Comparison of ENCODE assay signal across 8 mouse cellular contexts in genomic region chr7:126625369-126625768, GRCm38 (mm10). TPM values are rescaled to one million over a fixed set of nuclear protein-coding genes. Genes with fewer than 3 reads are reported as not detected.
DNase-seq lines count a peak whose midpoint lies in the region; ATAC-seq and TF ChIP-seq lines count a peak whose summit lies in the region.

No protein-coding gene starts in this region.

- H3K27ac ChIP-seq in liver, adult 2 months (replicated peaks; ENCODE audit: insufficient read depth, low read depth, low read length): peak overlapping the region; percentile 41
- no peak overlapping the region for H3K27ac ChIP-seq in neural tube, embryonic 15.5 days (replicated peaks)

- ATAC-seq in neural tube, embryonic 15.5 days (ENCODE audit: low FRiP score): no peak

- no peak overlapping the region for H3K4me3 ChIP-seq in liver, adult 2 months (ENCODE audit: insufficient read depth, low read depth, low read length)
- no peak overlapping the region for H3K4me3 ChIP-seq in neural tube, embryonic 15.5 days (replicated peaks)

- intact Hi-C loops in gastrocnemius, postnatal 36 days (cut with DNase I): no loop called here

- 2% methylated on average over 6 of the region's 6 CpGs for whole genome bisulfite sequencing in liver, adult 2 months
- WGBS in neural tube, embryonic 15.5 days: 56% methylated on average over 6 of the region's 6 CpGs

- no peak overlapping the region for H3K4me2 ChIP-seq in neural tube, embryonic 15.5 days

- H3K9ac ChIP-seq in liver, adult 2 months (ENCODE audit: low read depth, low read length): 0 out of 2 replicates have a peak overlapping the region, but pooled peaks have one; percentile 11
- H3K9ac ChIP-seq in neural tube, embryonic 15.5 days (replicated peaks): no peak overlapping the region

- TF ChIP-seq CTCF in liver, adult 2 months (IDR thresholded peaks at IDR 0.05; ENCODE audit: low read depth, low read length): no peak

- peaks cover 2% of the 10 kb centered on the region for H3K4me1 ChIP-seq in liver, adult 2 months (ENCODE audit: control insufficient read depth, insufficient read depth, low read length)
- no peaks in the 10 kb centered on the region for H3K4me1 ChIP-seq in neural tube, embryonic 15.5 days

- no peaks in the 10 kb centered on the region for H3K27me3 ChIP-seq in liver, adult 2 months (ENCODE audit: control insufficient read depth, insufficient read depth, low read length)
- H3K27me3 ChIP-seq in neural tube, embryonic 15.5 days (replicated peaks): no peaks in the 10 kb centered on the region

- no peaks in the 10 kb centered on the region for H3K9me3 ChIP-seq in neural tube, embryonic 15.5 days (replicated peaks)

- peak; percentile 46 to 47 for DNase-seq in cerebellum, postnatal 10 days
- DNase-seq in cerebellum, adult 9-10 months: no peak
- DNase-seq in adrenal gland, postnatal 25 days: peak; percentile 70
- DNase-seq in gastrocnemius, postnatal 36 days: peak; percentile 69 to 88
- peak; percentile 63 for DNase-seq in kidney, adult 9 months
- DNase-seq in liver, adult 2 months (ENCODE audit: extremely low read depth, low read depth, low spot score): peak; percentile 62
- peak; percentile 85 for DNase-seq in ovary, adult 18-20 months (ENCODE audit: low spot score)

- H3K79me2 ChIP-seq in liver, adult 2 months (ENCODE audit: control insufficient read depth, insufficient read depth, low read length): no peaks in the 10 kb centered on the region

- TF ChIP-seq POLR2A in liver, adult 2 months (IDR thresholded peaks at IDR 0.05; ENCODE audit: extremely low read depth, insufficient read depth, low read length): no peak

- no peaks in the 10 kb centered on the region for H3K36me3 ChIP-seq in liver, adult 2 months (ENCODE audit: control insufficient read depth, insufficient read depth, low read length)
- no peaks in the 10 kb centered on the region for H3K36me3 ChIP-seq in neural tube, embryonic 15.5 days

RNA-seq across cellular contexts. Expression of gene Nupr1, which starts 5.3 kb away (rescaled TPM):
- 12.1 and 20.7 TPM in 2 replicates for total RNA-seq in adrenal gland, postnatal 25 days (2021)
- 10 to 100 TPM in 1 of 2 experiments, 1 to 10 TPM in 1; 8.5 to 11.9 TPM for total RNA-seq in gastrocnemius, postnatal 36 days (2021)
- total RNA-seq in liver, adult 2 months (2014; rRNA removed): 3.0 and 3.2 TPM in 2 replicates
- polyA plus RNA-seq in liver, adult 2 months (2012; rRNA removed): 1.2 TPM in 2 replicates
- 12.4 and 13.9 TPM in 2 replicates for polyA plus RNA-seq in neural tube, embryonic 15.5 days (2015; fragmentation: Nextera tagmentation; extraction: Ambion mirVana)

RNA-seq across cellular contexts. Expression of gene Sgf29, which starts 23.7 kb away (rescaled TPM):
- 37.5 and 41.1 TPM in 2 replicates for total RNA-seq in adrenal gland, postnatal 25 days (2021)
- 10 to 100 TPM; 29.3 to 33.2 TPM for total RNA-seq in gastrocnemius, postnatal 36 days (2021)
- total RNA-seq in liver, adult 2 months (2014; rRNA removed): 7.7 and 10.7 TPM in 2 replicates
- polyA plus RNA-seq in liver, adult 2 months (2012; rRNA removed): 34.7 and 54.2 TPM in 2 replicates
- 53.2 and 64.5 TPM in 2 replicates for polyA plus RNA-seq in neural tube, embryonic 15.5 days (2015; fragmentation: Nextera tagmentation; extraction: Ambion mirVana)

RNA-seq across cellular contexts. Expression of gene Il27, which starts 30.6 kb away (rescaled TPM):
- total RNA-seq in adrenal gland, postnatal 25 days (2021): not detected in 2 replicates
- total RNA-seq in gastrocnemius, postnatal 36 days (2021): not detected
- not detected in 2 replicates for total RNA-seq in liver, adult 2 months (2014; rRNA removed)
- polyA plus RNA-seq in liver, adult 2 months (2012; rRNA removed): 0.31 TPM in 1 of 2 replicates, not detected in the other
- not detected in 2 replicates for polyA plus RNA-seq in neural tube, embryonic 15.5 days (2015; fragmentation: Nextera tagmentation; extraction: Ambion mirVana)

RNA-seq across cellular contexts. Expression of gene Cln3, which starts 39.8 kb away (rescaled TPM):
- 31.7 and 42.7 TPM in 2 replicates for total RNA-seq in adrenal gland, postnatal 25 days (2021)
- total RNA-seq in gastrocnemius, postnatal 36 days (2021): 10 to 100 TPM; 10.7 to 11.0 TPM
- 7.1 and 9.5 TPM in 2 replicates for total RNA-seq in liver, adult 2 months (2014; rRNA removed)
- 40.9 and 57.0 TPM in 2 replicates for polyA plus RNA-seq in liver, adult 2 months (2012; rRNA removed)
- polyA plus RNA-seq in neural tube, embryonic 15.5 days (2015; fragmentation: Nextera tagmentation; extraction: Ambion mirVana): 32.6 and 32.7 TPM in 2 replicates

RNA-seq across cellular contexts. Expression of gene Apobr, which starts 40.6 kb away (rescaled TPM):
- total RNA-seq in adrenal gland, postnatal 25 days (2021): 1.4 and 3.2 TPM in 2 replicates
- under 1 TPM; 0.44 to 0.46 TPM for total RNA-seq in gastrocnemius, postnatal 36 days (2021)
- total RNA-seq in liver, adult 2 months (2014; rRNA removed): 0.74 and 1.6 TPM in 2 replicates
- 0.58 and 1.0 TPM in 2 replicates for polyA plus RNA-seq in liver, adult 2 months (2012; rRNA removed)
- 0.22 and 1.3 TPM in 2 replicates for polyA plus RNA-seq in neural tube, embryonic 15.5 days (2015; fragmentation: Nextera tagmentation; extraction: Ambion mirVana)
